Mouse (Mus musculus) C2C12 (cell line): ENCODE measurements around the gene Gpr21. TPM values are rescaled to one million over a fixed set of nuclear protein-coding genes. Genes with fewer than 3 reads are reported as not detected.

Source experiments
- H3K27me3 ChIP-seq: one replicate; pipeline ENCODE4 v1.6.1; 2011; ENCODE audit not compliant: control insufficient read depth, insufficient read depth, insufficient read length
- H3K36me3 ChIP-seq: one replicate; pipeline ENCODE4 v1.6.1; 2011; ENCODE audit not compliant: control insufficient read depth, insufficient read depth
- H3K4me3 ChIP-seq: one replicate; pipeline ENCODE4 v1.5.1; 2011; ENCODE audit warnings: mild to moderate bottlenecking, control low read depth; ENCODE audit not compliant: poor library complexity, insufficient read depth, severe bottlenecking
- H3K79me2 ChIP-seq: one replicate; pipeline ENCODE4 v1.6.1; 2011; ENCODE audit not compliant: control insufficient read depth, insufficient read depth
- H3K79me3 ChIP-seq: one replicate; pipeline ENCODE4 v1.6.1; 2011; ENCODE audit warnings: low read depth, control low read depth
- H3ac ChIP-seq: one replicate; pipeline ENCODE3; 2011; ENCODE audit warnings: low read depth; ENCODE audit not compliant: control insufficient read depth, insufficient read length
- CEBPB ChIP-seq: IDR thresholded peaks from one replicate; pipeline ENCODE4 v1.6.1; 2011; ENCODE audit warnings: low read depth, mild to moderate bottlenecking, control low read depth, moderate library complexity
- CTCF ChIP-seq: IDR thresholded peaks from one replicate; pipeline ENCODE4 v1.5.1; 2011; ENCODE audit not compliant: control insufficient read depth, insufficient read depth, insufficient read length
- FOSL1 ChIP-seq: IDR thresholded peaks from one replicate; pipeline ENCODE4 v1.8.0; 2011; ENCODE audit warnings: mild to moderate bottlenecking, low read length; ENCODE audit not compliant: poor library complexity, insufficient read depth, severe bottlenecking
- MAX ChIP-seq: IDR thresholded peaks from one replicate; pipeline ENCODE4 v1.6.1; 2011; ENCODE audit warnings: mild to moderate bottlenecking, control low read depth
- MYOD1 ChIP-seq: IDR thresholded peaks from one replicate; pipeline ENCODE4 v1.6.1; 2011; ENCODE audit warnings: low read depth; ENCODE audit not compliant: control insufficient read depth, insufficient read length
- MYOG ChIP-seq: IDR thresholded peaks from one replicate; pipeline ENCODE4 v1.6.1; 2011; ENCODE audit not compliant: control insufficient read depth, insufficient read length; ENCODE audit errors: extremely low read depth
- USF1 ChIP-seq: IDR thresholded peaks from one replicate; pipeline ENCODE4 v1.6.1; 2011; ENCODE audit warnings: low read depth, mild to moderate bottlenecking, control low read depth, moderate library complexity
- long read RNA-seq, 2 experiments: library from polyadenylated mRNA; unstranded; transcript quantifications; one replicate each; pipeline ENCODE4 v2.0.0; 2019 to 2020
- polyA plus RNA-seq: library from polyadenylated mRNA; unstranded; fragments of >200 nt; fragmentation: generic; extraction: Trizol; gene quantifications from one replicate; pipeline ENCODE4 v1.2.1, GENCODE M21; 2012; ENCODE audit warnings: missing spikeins

The Gpr21 gene
- polyA plus RNA-seq: 0.02 TPM
- long read RNA-seq, experiment 1: 0 reads
- long read RNA-seq, experiment 2: 0 reads

GRCm38 (mm10) chr2:37516030-37516710 lies at the start of gene Gpr21:
Gene Gpr21, plus strand, starts transcription at chr2:37516332.
- Histone ChIP-seq H3K36me3 (peaks cover 45% of the 10 kb centered on the region), H3K4me3 (no peak within 1 kb of the TSS), H3ac (no peak within 1 kb of the TSS), H3K79me2 (no peaks in the 10 kb centered on the region), H3K27me3 (no peaks in the 10 kb centered on the region), H3K79me3 (no peaks in the 10 kb centered on the region)
- TF ChIP-seq MYOD1 (no peak), FOSL1 (no peak), MAX (no peak), CEBPB (no peak), USF1 (no peak), CTCF (no peak), MYOG (no peak)

DNA sequence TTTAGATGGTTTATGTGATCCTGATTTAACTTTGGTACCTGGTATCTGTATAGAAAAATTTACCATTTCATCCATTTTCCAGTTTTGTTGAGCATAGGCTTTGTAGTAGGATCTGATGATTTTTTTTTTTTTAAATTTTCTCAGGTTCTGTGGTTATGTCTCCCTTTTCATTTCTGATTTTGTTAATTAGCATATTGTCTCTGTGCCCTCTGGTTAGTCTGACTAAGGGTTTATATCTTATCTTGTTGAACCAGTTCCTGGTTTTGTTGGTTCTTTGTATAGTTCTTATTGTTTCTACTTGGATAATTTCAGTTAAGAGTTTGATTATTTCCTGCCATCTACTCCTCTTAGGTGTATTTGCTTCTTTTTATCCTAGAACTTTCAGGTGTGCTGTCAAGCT lies 36.6 kb upstream of the Gpr21 start:
- TF ChIP-seq MAX (no peak), CTCF (no peak), MYOD1 (no peak), USF1 (no peak), MYOG (no peak), FOSL1 (no peak), CEBPB (no peak)
- H3K27me3 ChIP-seq: no peaks in the 10 kb centered on the region
- H3K79me2 ChIP-seq: no peaks in the 10 kb centered on the region
- no peak overlapping the region for H3ac ChIP-seq
- peaks cover 1% of the 10 kb centered on the region for H3K79me3 ChIP-seq
- peaks cover 66% of the 10 kb centered on the region for H3K36me3 ChIP-seq
- H3K4me3 ChIP-seq: no peak overlapping the region

DNA sequence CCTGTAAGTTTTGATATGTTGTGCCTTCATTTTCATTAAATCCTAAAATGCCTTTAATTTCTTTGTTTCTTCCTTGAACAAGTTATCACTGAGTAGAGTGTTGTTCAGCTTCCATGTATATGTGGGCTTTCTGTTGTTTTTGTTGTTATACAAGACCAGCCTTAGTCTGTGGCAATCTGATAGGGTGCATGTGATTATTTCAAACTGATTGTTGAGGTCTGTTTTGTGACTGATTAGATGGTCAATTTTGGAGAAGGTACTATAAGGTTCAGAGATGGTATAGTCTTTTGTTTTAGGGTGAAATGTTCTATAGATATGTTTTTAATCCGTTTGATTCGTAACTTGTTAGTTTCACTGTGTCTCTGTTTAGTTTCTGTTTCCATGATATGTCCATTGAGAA lies 36.1 kb upstream of the Gpr21 start:
- H3ac ChIP-seq: no peak overlapping the region
- H3K79me2 ChIP-seq: no peaks in the 10 kb centered on the region
- TF ChIP-seq FOSL1 (no peak), MYOG (no peak), CTCF (no peak), CEBPB (no peak), USF1 (no peak), MYOD1 (no peak), MAX (no peak)
- H3K36me3 ChIP-seq: peaks cover 67% of the 10 kb centered on the region
- H3K27me3 ChIP-seq: no peaks in the 10 kb centered on the region
- H3K4me3 ChIP-seq: no peak overlapping the region
- H3K79me3 ChIP-seq: peaks cover 1% of the 10 kb centered on the region

- H3ac ChIP-seq: no peak overlapping the region
- no peaks in the 10 kb centered on the region for H3K27me3 ChIP-seq
- H3K79me3 ChIP-seq: no peaks in the 10 kb centered on the region
- TF ChIP-seq MAX (no peak), MYOD1 (no peak), CEBPB (no peak), CTCF (no peak), FOSL1 (no peak), USF1 (no peak), MYOG (no peak)
- H3K36me3 ChIP-seq: peaks cover 61% of the 10 kb centered on the region
- no peak overlapping the region for H3K4me3 ChIP-seq
- no peaks in the 10 kb centered on the region for H3K79me2 ChIP-seq
Measured at GRCm38 (mm10) chr2:37484165-37484564, 32.0 kb upstream of the Gpr21 start.

DNA sequence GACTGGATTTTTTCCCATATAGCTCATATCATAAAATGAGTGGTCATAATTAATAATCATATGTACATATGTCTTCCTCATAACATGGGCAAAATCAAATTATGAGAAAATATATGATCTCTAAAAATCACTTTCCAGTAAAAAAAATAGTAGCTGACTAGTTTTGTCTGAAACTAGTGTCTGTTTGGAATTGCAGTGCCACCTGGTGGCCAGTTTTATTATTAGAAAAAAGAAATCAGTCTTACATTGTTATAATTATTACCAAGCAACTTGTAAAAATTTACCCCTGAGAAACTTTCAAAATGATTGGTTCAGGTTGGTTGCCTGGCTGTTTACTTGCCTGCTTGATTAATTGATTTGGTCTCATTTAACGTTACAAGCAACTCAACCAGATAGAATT lies 30.8 kb upstream of the Gpr21 start:
- no peak for TF ChIP-seq CTCF
- no peak for TF ChIP-seq USF1
- no peak for TF ChIP-seq FOSL1
- TF ChIP-seq MAX: no peak
- no peak for TF ChIP-seq MYOG
- no peak for TF ChIP-seq CEBPB
- no peak for TF ChIP-seq MYOD1
- Histone ChIP-seq H3K79me2 (no peaks in the 10 kb centered on the region), H3K27me3 (no peaks in the 10 kb centered on the region), H3ac (no peak overlapping the region), H3K79me3 (no peaks in the 10 kb centered on the region), H3K36me3 (peaks cover 73% of the 10 kb centered on the region), H3K4me3 (no peak overlapping the region)

DNA sequence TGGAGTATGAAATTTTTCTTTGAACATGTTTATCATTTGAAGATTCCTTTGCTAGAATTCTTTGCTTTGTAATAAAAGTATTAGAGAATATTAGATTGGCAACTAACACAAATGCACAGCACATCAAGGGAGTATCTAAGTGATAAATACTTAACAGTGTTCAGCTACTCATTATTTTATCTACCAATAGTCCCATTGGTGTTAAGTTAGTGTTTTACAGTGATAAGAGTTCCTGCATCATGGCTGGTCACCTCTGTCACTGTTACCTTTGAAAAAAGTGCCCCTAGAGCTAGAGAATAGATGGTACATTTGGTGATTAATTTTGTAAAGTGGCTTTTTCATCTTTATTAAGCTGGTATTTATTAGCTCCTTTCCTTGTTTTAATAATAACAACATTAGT lies 29.7 kb upstream of the Gpr21 start:
- Histone ChIP-seq H3K4me3 (no peak overlapping the region), H3ac (no peak overlapping the region), H3K36me3 (peaks cover 76% of the 10 kb centered on the region), H3K79me3 (no peaks in the 10 kb centered on the region), H3K27me3 (no peaks in the 10 kb centered on the region), H3K79me2 (no peaks in the 10 kb centered on the region)
- no peak for TF ChIP-seq USF1
- no peak for TF ChIP-seq MYOG
- no peak for TF ChIP-seq FOSL1
- no peak for TF ChIP-seq MAX

DNA sequence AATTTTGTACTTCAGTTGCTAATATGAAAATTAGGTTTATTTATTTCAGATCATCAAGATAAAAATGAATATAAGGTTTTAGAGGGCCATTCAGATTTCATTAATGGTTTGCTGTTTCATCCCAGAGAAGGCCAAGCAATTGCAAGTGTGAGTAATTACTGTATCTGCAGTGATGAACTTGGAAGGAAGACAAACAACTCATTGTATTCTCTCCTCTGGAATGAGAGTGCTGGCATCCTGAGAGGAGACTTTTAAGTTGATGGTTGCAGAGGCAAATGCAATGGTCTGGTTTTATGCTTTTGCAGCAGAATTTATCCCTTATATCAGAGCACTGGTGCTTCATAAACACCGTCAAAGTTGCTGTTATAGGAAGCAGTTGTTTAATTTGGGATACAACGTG lies 27.2 kb upstream of the Gpr21 start:
- Histone ChIP-seq H3K4me3 (no peak overlapping the region), H3K27me3 (no peaks in the 10 kb centered on the region), H3K36me3 (peaks cover 88% of the 10 kb centered on the region), H3K79me3 (no peaks in the 10 kb centered on the region), H3ac (no peak overlapping the region), H3K79me2 (no peaks in the 10 kb centered on the region)
- TF ChIP-seq USF1 (no peak), MAX (no peak), CEBPB (no peak), CTCF (no peak), FOSL1 (no peak)
